Mouse (Mus musculus): ENCODE measurements around the gene Gm10762. TPM values are rescaled to one million over a fixed set of nuclear protein-coding genes. Genes with fewer than 3 reads are reported as not detected.
"Not testable (repeated sequence)": the region's sequence is repeated elsewhere in the genome, so short reads cannot be mapped to it uniquely, and the experiment has no call there.

The Gm10762 gene
- total RNA-seq (2017), result 5.4 and 9.4 TPM in 2 replicates

GRCm38 (mm10) chr2:128967661-128968441, at the start of gene Gm10762:
Gene Gm10762 (minus strand): TSS chr2:128967725.
- ATAC-seq (replicated peaks; ENCODE audit: low read depth, poor library complexity, severe bottlenecking), result peak; percentile 34

GRCm38 (mm10) chr2:129008867-129009266, 41.3 kb upstream of the Gm10762 start:
- ATAC-seq (replicated peaks; ENCODE audit: low read depth, poor library complexity, severe bottlenecking), result not testable (repeated sequence)

GRCm38 (mm10) chr2:129006194-129006749, 38.7 kb upstream of the Gm10762 start:
- no peak for ATAC-seq (replicated peaks; ENCODE audit: low read depth, poor library complexity, severe bottlenecking)

GRCm38 (mm10) chr2:129004872-129005271, 37.3 kb upstream of the Gm10762 start:
- ATAC-seq (replicated peaks; ENCODE audit: low read depth, poor library complexity, severe bottlenecking), result no peak

GRCm38 (mm10) chr2:128984746-128985145, 17.2 kb upstream of the Gm10762 start:
- ATAC-seq (replicated peaks; ENCODE audit: low read depth, poor library complexity, severe bottlenecking), result no peak

- ATAC-seq (replicated peaks; ENCODE audit: low read depth, poor library complexity, severe bottlenecking), result no peak
Observed at GRCm38 (mm10) chr2:128975572-128975971, 8.0 kb upstream of the Gm10762 start.

- no peak for ATAC-seq (replicated peaks; ENCODE audit: low read depth, poor library complexity, severe bottlenecking)
Observed at GRCm38 (mm10) chr2:128972301-128972700, 4.8 kb upstream of the Gm10762 start.

GRCm38 (mm10) chr2:128968475-128969083, 1.1 kb upstream of the Gm10762 start:
- no peak for ATAC-seq (replicated peaks; ENCODE audit: low read depth, poor library complexity, severe bottlenecking)

- ATAC-seq (replicated peaks; ENCODE audit: low read depth, poor library complexity, severe bottlenecking), result peak; percentile 96
Observed at GRCm38 (mm10) chr2:128966641-128967580, 614 bp downstream of the Gm10762 start, which contains the start of gene Zc3h6. Gene Zc3h6 (plus strand): TSS chr2:128967402.

- no peak for ATAC-seq (replicated peaks; ENCODE audit: low read depth, poor library complexity, severe bottlenecking)
Observed at GRCm38 (mm10) chr2:128966236-128966635, 1.3 kb downstream of the Gm10762 start.

- no peak for ATAC-seq (replicated peaks; ENCODE audit: low read depth, poor library complexity, severe bottlenecking)
Observed at GRCm38 (mm10) chr2:128965505-128966105, 1.9 kb downstream of the Gm10762 start.

- no peak for ATAC-seq (replicated peaks; ENCODE audit: low read depth, poor library complexity, severe bottlenecking)
Observed at GRCm38 (mm10) chr2:128954186-128954585, 13.3 kb downstream of the Gm10762 start.

GRCm38 (mm10) chr2:128947962-128948588, 19.4 kb downstream of the Gm10762 start:
- ATAC-seq (replicated peaks; ENCODE audit: low read depth, poor library complexity, severe bottlenecking), result peak; percentile 48; the same call in 1 of the 2 replicates

- ATAC-seq (replicated peaks; ENCODE audit: low read depth, poor library complexity, severe bottlenecking), result peak; percentile 93
Observed at GRCm38 (mm10) chr2:128943538-128944528, 23.7 kb downstream of the Gm10762 start, which contains the start of gene Zc3h8. Gene Zc3h8 (minus strand): TSS chr2:128944077.

GRCm38 (mm10) chr2:128936256-128936655, 31.3 kb downstream of the Gm10762 start:
- no peak for ATAC-seq (replicated peaks; ENCODE audit: low read depth, poor library complexity, severe bottlenecking)

- ATAC-seq (replicated peaks; ENCODE audit: low read depth, poor library complexity, severe bottlenecking), result no peak
Observed at GRCm38 (mm10) chr2:128930704-128931103, 36.8 kb downstream of the Gm10762 start.

GRCm38 (mm10) chr2:128928446-128928845, 39.1 kb downstream of the Gm10762 start:
- ATAC-seq (replicated peaks; ENCODE audit: low read depth, poor library complexity, severe bottlenecking), result no peak

- ATAC-seq (replicated peaks; ENCODE audit: low read depth, poor library complexity, severe bottlenecking), result no peak
Observed at GRCm38 (mm10) chr2:128924799-128925198, 42.7 kb downstream of the Gm10762 start.
